Mouse (Mus musculus): ENCODE data around the gene Sigmar1.
A peak's percentile ranks its signal among the peaks of the same experiment; 100 is the strongest.
"Not testable (repeated sequence)": the region's sequence is repeated elsewhere in the genome, so short reads cannot be mapped to it uniquely, and the experiment has no call there.

The Sigmar1 gene

DNA sequence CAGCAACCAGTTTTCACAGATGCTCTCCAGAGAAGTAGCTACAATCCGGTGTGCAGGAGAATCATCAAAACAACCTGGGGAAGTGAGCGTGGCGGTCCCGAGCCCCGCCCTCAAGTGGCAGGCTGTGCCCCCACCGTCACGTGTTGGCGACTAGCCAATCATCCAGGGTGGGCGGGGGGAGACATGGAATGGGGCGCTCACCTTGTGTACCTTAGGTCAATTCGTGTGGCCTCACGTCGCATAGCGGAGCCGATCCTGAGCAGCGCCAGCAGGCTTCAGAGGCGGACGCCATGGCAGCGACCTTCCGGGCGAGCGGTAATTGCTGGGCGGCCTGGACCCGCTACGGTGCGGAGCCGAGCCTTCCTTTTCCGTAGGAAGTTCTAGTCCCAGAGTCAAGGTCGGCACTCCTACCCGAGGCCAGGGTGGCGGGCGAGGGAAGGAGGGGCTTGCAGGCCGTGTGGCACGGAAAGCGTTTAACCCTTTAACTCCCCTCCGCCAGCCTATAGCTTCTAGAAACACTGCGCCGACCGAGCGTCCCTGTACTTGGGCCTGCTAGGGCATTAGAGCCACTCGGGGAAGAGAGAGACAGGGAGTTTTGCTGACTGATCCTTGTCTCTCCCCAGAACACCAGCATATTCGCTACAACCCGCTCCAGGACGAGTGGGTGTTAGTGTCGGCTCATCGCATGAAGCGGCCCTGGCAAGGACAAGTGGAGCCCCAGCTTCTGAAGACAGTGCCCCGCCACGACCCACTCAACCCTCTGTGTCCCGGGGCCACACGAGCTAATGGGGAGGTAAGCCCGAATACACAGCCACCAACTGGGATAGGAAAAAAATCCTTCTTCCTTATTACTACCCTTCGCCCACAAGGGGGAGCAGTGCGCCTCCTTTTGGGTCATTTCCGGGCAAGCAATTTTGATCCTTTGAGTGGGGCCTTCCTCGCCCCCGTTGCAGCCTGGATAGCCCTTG is at the start of gene Sigmar1:
Gene Sigmar1, minus strand, starts transcription at position 820 of the 968 bp plus-strand sequence.
- DNase-seq (ENCODE audit: low read depth, low spot score) = peak; percentile 89

DNA sequence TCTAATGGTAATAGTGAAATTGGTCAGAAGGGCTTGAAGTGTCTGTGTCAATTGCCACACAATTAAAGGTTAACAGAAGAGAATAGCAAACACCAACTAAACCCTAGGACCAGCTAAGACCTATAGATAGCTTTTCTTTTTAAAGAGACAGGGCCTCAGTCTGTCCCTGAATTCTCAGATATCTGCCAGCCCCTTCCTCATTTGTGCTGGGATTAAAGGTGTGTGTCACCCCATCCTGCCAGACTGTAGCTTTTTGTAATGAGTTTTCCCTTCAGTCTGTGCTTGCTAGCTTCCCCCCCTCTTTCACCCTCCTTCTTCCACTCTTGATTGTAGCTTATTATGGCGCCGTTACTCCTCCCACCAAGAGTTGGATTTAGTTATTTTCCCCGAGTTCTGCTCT is 27.2 kb upstream of the Sigmar1 start:
- not testable (repeated sequence) for DNase-seq (ENCODE audit: low read depth, low spot score)

DNA sequence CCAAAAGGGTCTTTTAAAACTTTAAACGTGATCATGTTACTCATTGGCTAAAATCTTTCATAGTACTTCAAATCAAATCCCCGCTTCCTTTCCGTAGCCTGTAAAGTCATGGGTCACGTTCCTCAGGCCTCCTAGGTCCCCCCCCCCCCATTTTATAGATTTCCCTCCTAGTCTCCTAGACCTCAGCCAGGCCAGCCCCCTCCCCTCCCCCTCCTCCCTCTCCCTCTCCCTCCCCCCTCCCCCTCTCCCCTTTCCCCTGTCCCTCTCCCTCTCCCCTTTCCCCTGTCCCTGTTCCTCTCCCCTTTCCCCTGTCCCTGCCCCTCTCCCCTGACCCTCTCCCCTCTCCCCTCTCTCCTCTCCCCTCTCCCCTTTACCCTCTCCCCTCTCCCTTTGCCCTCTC is 26.8 kb upstream of the Sigmar1 start:
- not testable (repeated sequence) for DNase-seq (ENCODE audit: low read depth, low spot score)

DNA sequence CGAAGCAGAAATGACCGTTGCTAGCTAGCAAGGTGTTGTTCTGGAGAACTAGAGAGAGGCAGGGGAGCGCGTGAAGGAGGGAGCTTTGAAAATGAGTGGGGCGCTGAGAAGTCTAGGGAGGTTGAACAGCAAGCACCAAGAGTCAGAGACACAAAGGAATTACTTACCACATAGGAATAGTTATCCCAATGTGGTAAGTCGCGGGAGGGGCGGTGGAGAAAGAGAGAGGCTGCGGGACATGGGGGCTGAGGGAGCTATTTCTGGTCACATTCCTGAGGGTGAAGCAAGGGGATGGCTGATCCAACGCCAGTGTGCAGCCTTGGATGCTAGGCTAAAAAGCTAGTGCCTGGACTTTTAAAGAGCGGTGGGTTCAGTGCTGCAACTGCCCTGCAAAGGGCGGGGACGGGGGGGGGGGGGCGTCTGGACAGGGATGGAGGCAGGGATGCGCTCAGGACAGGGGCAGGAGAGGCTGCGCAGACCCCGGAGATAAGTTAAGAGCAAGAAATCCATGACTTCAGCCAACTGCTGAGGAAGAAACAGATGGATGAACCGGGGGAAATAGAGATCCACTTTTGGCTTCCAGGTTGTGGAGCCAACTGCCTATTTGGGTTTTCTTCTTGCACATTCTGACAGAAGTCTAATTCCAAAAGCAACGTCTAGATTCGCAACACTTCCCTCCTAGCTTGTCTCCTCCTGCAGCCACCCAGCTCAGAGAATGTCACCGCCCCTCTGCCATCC is 26.0 kb upstream of the Sigmar1 start:
- DNase-seq (ENCODE audit: low read depth, low spot score) = not testable (repeated sequence)

DNA sequence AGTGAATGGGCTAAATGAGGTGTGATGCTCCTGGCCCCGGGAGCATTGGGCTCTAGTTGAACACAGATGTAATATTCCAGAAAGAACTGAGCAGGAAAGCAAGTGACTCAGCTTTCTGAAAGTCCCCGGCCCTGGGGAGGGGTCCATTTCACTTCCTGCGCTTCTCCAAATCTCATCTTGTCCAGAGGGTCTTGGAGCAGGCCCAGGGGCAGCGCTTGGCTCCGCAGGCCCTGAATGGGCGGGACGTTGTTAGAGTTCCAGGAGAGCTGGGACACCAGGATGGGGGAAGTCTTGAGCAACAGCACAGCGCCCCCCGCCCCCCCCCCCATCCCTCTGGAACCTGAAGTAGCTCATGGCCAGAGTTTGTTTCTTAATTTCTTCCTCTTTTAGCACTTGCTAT is 25.3 kb upstream of the Sigmar1 start:
- DNase-seq (ENCODE audit: low read depth, low spot score) = not testable (repeated sequence)

DNA sequence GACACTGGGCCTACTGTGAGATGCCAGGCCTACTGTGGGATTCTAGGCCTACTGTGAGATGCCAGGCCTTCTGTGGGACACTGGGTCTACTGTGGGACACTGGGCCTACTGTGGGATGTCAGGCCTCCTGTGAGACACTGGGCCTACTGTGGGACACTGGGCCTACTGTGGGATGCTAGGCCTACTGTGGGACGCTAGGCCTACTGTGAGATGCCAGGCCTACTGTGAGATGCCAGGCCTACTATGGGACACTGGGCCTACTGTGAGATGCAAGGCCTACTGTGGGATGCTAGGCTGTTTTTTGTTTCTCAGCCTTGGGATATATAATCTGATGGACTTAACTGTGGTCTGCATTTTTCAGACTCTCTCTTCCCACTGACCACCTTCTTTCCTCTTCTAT is 19.9 kb upstream of the Sigmar1 start:
- not testable (repeated sequence) for DNase-seq (ENCODE audit: low read depth, low spot score)

DNA sequence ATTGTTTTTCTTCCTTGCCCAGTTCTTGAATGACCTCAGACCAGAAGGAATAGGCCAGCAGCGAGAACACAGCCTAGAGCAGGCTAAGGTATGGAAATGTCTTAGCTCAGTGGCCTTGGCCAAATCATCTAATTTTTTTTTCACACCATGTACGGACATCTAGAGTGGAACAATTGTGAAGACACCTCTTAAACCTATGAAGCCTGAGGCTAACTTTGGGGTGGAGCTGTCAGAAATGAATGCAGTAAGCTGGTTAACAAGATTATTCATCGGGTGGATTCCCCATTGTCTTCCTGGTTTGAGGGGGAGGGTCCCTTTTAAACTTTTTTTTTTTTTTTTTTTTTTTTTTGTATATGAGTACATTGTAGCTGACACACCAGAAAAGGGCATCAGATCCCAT is 18.5 kb upstream of the Sigmar1 start:
- not testable (repeated sequence) for DNase-seq (ENCODE audit: low read depth, low spot score)

DNA sequence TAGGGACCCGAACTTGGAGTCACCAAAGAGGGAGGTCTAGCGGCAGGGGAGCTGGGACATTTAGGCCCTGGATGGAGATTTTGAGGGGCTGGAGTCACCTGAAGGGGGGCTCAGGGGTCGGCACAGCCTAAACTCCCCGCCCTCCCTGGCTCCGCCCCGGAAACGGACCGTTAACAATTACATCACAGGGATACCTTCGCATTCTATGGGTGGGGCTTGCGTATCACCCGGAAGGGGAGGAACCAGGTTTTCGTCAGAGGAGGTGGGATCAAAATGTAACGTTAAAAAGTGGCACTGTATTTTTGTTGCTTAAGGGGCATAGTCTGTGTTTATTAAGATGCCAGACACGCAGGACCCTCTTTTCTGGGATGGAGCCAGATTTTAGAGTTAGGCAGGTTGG is 18.0 kb upstream of the Sigmar1 start, which contains the start of gene Ccl27a:
Gene Ccl27a, minus strand, starts transcription at position 246 of the 400 bp plus-strand sequence.
- DNase-seq (ENCODE audit: low read depth, low spot score) = peak; percentile 86

DNA sequence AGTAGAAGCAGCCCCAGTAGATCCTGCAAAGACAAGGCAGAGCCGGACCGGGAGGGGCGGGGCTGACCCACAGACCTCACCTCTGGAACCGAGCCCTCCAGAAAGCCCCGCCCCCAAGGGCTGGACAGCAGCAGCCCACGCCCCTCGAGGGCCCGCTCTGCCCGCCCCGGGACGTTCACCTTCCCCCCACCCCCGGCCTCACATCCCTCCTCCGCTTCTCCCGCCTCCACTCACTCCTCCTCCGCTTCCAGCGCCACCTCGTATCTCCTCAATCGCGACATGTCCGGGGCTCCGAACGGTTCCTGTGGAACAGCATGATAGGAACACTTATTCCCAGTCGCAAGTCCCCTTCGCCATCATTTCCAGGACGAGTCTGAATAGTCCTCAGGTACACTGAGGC is 17.5 kb upstream of the Sigmar1 start:
- not testable (repeated sequence) for DNase-seq (ENCODE audit: low read depth, low spot score)

DNA sequence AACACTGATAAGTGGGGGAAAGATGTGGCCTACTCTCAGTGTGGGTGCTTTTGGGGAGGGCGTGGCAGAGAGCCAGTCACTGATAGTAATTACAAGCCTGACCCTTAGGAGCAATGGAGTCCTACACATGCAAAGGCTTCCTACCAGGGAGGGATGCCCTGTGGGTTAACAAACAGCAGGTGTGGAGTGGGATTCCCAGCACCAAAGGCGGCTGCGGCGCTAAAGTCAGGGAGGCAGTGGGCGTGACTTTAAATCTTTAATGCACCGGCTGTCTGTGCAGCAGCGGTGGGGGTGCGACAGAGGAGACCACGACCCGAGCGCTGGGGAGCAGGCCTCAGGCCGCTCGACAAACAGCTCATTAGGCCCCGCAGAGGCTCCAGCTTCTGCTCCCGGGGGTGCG is 17.0 kb upstream of the Sigmar1 start:
- not testable (repeated sequence) for DNase-seq (ENCODE audit: low read depth, low spot score)

DNA sequence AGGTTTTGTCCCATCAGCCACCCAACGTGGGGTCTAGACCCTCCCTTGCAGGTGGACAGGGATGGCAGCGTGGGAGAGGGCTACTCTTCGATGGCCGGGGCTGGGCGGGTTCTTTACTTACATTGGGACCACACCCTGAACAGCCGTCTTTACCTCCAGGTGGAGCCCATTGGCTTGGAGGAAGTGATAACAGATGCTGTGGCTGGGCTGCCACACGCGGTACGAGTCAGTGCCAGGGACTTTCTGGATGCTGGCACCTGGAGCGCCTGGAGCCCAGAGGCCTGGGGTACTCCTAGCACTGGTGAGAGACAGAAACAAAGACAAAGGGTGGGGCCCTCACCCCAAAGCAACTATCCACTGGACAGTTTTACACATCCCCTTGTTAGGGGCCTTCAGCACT is 11.3 kb upstream of the Sigmar1 start:
- DNase-seq (ENCODE audit: low read depth, low spot score) = not testable (repeated sequence)

DNA sequence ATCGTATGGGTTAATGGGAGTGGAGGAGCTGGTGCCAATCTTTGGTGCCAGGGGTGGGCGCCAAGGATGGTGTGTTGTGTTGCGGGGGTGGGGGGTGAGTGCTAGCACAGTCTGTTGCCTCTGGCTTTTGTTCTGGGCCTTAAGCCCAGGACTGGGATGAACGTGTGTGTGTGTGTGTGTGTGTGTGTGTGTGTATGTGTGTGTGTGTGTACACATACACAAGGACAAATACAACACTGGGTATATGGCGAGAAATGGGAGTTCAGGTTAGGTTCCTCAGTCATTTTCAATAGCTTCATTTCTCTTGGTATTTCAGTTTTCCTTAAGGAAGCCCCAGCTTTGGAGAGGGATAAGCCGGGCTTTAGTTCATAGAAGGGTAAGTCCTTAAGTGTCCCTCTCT is 7.2 kb upstream of the Sigmar1 start:
- DNase-seq (ENCODE audit: low read depth, low spot score) = not testable (repeated sequence)

DNA sequence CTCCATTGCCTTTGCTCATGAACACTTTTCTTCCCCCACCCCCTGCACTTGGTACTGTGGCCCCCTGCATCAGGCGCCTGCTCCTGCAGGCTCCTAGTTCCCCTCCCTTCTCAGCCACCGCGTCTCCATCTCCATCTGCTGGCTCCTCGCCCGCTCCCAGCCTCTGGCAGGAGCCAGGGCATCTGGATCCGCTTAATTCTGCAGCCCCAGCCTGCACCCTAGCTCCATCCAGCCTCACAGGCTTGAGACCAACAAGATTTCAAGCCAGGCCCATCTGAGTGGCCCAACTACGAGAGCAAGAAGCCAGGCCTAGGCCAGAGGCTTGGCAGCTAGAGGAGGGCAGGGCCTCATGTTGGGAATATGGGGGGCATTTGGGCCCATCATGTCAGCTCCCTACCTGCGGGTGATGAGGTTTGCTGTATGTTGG is 6.7 kb upstream of the Sigmar1 start:
- DNase-seq (ENCODE audit: low read depth, low spot score) = not testable (repeated sequence)

DNA sequence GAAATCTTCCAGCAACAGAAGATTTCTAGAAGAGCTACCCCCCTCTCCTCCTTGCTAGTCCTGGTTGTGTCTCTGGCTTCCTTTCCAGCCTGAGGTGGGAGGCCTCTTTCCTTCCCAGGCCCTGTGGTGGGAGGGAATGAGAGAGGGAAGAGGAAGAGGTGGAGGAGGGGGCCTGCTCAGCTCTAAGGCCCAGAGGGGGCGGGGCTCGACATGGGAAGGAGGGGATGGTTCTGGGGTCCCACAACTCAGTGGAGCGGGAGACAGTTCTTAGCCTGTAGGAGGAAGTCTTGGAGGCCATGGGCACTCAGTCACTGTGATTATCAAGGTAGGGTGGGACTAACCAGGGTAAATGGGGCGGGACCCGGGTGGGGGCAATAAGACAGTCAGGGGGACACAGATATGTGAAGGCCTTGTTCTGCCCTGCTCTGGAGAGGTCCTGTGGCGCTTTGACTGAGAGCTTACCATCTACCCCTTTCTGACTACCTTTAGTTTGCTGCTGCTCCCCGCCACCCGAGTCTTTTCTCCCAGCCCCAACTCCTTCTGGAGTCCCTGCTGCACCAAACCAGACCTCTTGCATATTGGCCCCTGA is 6.2 kb upstream of the Sigmar1 start:
- peak; percentile 47 for DNase-seq (ENCODE audit: low read depth, low spot score)

DNA sequence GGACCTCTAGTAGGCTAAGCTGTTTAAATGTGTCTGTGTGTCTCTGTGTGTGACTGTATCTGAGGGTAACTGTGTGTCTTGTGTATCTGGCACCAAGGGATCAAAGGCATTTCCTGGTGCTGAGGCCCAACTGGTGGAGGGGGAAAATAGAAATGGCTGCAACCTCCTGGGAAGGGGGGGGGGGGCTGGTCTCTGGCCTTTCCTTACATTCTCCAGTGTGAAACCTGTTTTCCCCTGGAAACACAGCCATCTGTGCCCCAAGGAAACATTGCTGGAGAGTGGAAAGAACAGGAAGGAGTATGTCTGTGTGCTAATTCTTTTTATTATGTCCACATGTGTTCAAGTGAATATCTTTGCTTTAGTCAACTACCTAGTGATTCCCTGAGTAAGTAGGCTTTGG is 5.7 kb upstream of the Sigmar1 start:
- DNase-seq (ENCODE audit: low read depth, low spot score) = no peak

DNA sequence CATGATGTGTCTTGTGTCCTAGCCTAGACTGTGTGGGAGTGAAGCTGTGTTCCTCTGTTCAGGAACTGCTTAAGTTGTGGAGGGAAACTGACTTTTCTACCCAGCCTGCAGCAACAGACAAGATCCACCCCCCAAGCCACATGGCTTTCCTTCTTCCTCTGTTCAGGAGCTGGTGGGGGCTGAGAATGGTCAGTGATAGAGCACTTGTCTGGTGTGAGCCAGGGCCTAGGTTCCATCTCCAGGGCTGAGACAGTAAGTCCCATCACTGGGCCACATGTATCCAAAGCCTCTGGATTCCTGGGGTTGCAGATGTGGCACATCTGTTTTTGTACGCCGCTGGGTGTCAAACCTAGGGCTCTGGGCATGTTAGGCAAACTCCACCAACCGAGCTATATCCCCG is 5.0 kb upstream of the Sigmar1 start:
- no peak for DNase-seq (ENCODE audit: low read depth, low spot score)

DNA sequence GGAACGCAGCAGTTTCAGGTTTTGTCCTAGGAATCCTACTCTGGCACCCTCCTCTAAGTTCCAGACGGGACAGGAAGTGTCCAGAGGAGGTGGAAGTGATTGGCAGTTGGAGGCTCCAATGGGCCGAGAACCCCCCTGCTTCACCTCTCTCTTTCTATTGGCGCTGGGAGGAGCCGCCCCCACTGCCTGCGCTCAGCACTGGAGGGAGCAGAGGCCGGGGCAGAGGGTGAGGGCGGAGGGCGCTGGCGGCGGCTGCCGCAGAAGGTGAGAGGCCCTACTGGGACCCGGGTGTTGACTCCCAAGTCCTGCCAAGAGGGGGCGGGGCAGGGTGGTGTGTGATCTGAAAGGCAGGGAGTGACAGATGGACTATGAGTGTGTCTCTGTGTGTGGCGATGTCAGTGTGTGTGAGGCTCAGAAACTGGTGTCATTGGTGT is 4.3 kb upstream of the Sigmar1 start:
- peak; percentile 93 for DNase-seq (ENCODE audit: low read depth, low spot score)

DNA sequence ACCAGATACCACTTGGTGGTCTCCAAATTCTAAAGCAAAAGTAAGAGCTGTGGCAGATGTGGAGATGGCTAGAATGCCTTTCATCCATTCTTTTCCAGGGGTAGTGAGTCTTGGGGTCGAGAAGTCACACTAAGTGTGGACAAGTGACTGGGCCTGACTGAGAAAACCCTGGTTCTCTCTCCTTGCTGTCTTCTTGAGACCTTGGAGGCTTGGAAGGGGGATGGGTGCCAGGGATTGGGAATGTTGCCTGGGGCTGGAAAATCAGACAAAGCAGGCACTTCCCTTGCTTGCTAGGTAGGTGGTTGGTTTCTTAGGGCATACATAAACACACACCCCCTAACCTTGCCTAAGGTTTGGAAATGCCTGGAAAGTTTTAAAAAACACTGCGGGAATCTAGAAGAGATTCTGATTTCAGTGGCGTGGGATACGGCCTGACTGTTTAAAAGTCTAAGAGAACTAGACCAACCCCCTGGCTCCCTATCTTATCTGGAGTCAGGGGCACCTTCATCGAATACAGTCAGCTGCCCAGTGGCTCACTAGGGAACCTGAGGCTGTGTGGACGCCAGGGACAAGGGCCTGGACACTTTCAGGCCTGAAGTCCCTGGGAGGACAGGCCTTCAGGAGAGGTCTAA is 3.8 kb upstream of the Sigmar1 start:
- DNase-seq (ENCODE audit: low read depth, low spot score) = no peak

DNA sequence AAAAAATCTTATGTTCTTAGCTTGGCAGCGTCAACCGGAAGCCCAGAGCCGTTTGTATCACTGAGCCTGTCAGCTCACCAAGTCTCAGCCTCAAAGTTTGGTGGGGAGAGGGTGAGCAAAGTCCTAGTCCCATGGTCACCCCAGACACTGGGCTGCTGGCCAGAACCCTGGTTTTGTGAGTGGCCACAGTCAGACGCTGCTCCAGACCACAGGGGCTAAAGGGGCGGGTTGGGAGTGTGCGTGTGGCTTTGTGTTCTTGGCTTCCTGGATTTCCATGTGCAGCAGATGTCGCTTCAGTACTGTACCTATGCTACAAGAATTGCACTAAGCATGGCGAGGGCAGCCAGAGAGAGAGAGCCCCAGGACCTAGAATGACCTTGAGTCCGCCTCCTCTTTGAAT is 3.2 kb upstream of the Sigmar1 start:
- no peak for DNase-seq (ENCODE audit: low read depth, low spot score)

DNA sequence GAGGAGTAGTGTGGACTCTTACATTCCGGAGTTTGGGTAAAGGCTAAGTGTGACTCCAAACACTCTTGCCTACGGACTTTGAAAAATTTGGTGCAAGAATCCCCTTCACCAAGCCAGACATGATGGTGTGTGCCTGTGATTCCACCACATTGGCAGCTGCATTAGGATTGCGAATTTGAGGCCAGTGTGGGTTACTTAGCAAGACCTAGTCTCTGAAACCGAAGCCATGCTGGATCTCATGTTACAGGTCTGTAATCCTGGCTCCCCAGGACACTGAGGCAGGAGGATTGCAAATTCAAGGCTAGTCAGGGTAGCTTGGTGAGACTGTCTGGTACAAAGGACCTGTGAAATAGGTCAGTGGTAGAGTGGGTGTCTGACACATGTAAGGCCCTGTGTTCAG is 2.7 kb upstream of the Sigmar1 start:
- DNase-seq (ENCODE audit: low read depth, low spot score) = no peak

DNA sequence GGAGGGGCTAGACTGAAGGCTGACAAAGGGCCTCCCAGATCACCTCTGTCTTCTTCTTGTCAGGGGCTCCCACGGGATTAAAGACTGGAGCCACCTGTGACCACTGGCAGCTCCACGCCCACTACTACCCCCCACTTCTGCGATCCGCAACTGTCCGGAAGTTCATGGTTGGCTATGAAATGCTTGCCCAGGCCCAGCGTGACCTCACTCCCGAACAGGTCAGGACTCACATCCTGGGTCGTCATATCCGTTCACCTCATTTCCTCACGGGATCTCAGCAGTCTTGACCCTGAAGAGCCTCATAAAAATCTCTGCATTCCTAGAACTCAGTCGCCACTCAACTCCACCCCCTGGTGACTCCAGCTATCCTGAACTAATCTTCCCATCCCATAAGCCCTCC is 2.1 kb upstream of the Sigmar1 start:
- DNase-seq (ENCODE audit: low read depth, low spot score) = no peak

DNA sequence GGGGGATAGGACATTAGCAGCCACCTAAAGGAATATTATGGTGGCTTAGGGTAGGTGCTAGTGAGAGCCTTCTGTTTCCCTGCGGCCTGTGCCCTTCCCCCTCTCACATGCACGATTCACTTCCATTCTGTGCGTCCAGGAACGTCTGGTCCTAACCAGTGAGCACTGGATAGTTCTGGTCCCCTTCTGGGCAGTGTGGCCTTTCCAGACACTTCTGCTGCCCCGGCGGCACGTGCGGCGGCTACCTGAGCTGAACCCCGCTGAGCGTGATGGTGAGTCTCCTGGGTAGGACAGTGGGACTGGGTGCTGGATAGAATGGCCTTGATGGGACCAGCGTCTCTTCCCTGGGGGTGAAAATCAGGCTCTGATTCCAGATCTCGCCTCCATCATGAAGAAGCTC is 1.4 kb upstream of the Sigmar1 start:
- no peak for DNase-seq (ENCODE audit: low read depth, low spot score)

All from mesoderm, embryonic 11.5 days (tissue).